Mouse (Mus musculus) MEL (cell line): ENCODE results near the gene Miga2. TPM values are rescaled to one million over a fixed set of nuclear protein-coding genes. Genes with fewer than 3 reads are reported as not detected.

Source experiments
- DNase-seq: peaks from one replicate; pipeline ENCODE4 v3.0.0; 2011; ENCODE audit warnings: low read depth, low spot score
- H3K27ac ChIP-seq: 2 replicates; pipeline ENCODE4 v1.5.1; 2012; ENCODE audit warnings: low read depth, mild to moderate bottlenecking, control low read depth, low read length, moderate library complexity; ENCODE audit not compliant: control insufficient read depth
- H3K27me3 ChIP-seq, 2 experiments: fragments of 150-350 bp in 1 of 2; sonication (generic) in 1 of 2; 2 replicates each; pipeline ENCODE4 v1.6.1; 2012; ENCODE audit warnings: low read length in 2 of 2, mild to moderate bottlenecking in 2 of 2, improper control_type of control experiment in 1 of 2, moderate library complexity in 1 of 2; ENCODE audit not compliant: insufficient read depth in 2 of 2, control insufficient read depth in 1 of 2
- H3K36me3 ChIP-seq, 2 experiments: 2 replicates each; pipeline ENCODE4 v1.6.1; 2012 to 2014; ENCODE audit warnings: low read length in 2 of 2, improper control_type of control experiment in 1 of 2, inconsistent platforms in 1 of 2, mild to moderate bottlenecking in 1 of 2; ENCODE audit not compliant: insufficient read depth in 2 of 2, control insufficient read depth in 1 of 2
- H3K4me1 ChIP-seq, 2 experiments: fragments of 150-350 bp in 1 of 2; sonication (generic) in 1 of 2; 2 replicates each; pipeline ENCODE4 v1.6.1; 2012; ENCODE audit warnings: low read length in 2 of 2, improper control_type of control experiment in 1 of 2, mild to moderate bottlenecking in 1 of 2; ENCODE audit not compliant: insufficient read depth in 2 of 2, control insufficient read depth in 1 of 2
- H3K4me3 ChIP-seq, 2 experiments: fragments of 150-350 bp in 1 of 2; sonication (generic) in 1 of 2; 2 replicates each; pipeline ENCODE4 v1.5.1; 2012; ENCODE audit warnings: low read depth in 2 of 2, low read length in 2 of 2, mild to moderate bottlenecking in 2 of 2, moderate library complexity in 2 of 2, control low read depth in 1 of 2, improper control_type of control experiment in 1 of 2; ENCODE audit not compliant: control insufficient read depth in 1 of 2, insufficient read depth in 1 of 2
- H3K79me2 ChIP-seq: 2 replicates; pipeline ENCODE4 v1.6.1; 2012; ENCODE audit warnings: mild to moderate bottlenecking, low read length, moderate library complexity; ENCODE audit not compliant: control insufficient read depth, poor library complexity, insufficient read depth
- H3K9ac ChIP-seq: 2 replicates; pipeline ENCODE4 v1.6.1; 2012; ENCODE audit warnings: low read depth, mild to moderate bottlenecking, control low read depth, low read length, moderate library complexity; ENCODE audit not compliant: control insufficient read depth, poor library complexity, severe bottlenecking
- H3K9me3 ChIP-seq: fragments of 150-350 bp; sonication (generic); replicated peaks from 2 replicates; pipeline ENCODE4 v1.6.1; 2012; ENCODE audit warnings: mild to moderate bottlenecking, low read length, improper control_type of control experiment, moderate library complexity; ENCODE audit not compliant: insufficient read depth
- CHD1 ChIP-seq: IDR thresholded peaks from 2 replicates; pipeline ENCODE4 v1.6.1; 2012; ENCODE audit warnings: low read depth, mild to moderate bottlenecking, inconsistent platforms, low read length, improper control_type of control experiment
- CTCF ChIP-seq, 3 experiments: IDR thresholded peaks in 2 of 3; conservative IDR thresholded peaks in 1 of 3; 2 replicates each; pipeline ENCODE4 v1.5.1; 2011 to 2012; ENCODE audit warnings: low read length in 3 of 3, low read depth in 2 of 3, mild to moderate bottlenecking in 2 of 3, improper control_type of control experiment in 1 of 3, inconsistent platforms in 1 of 3, mixed read lengths in 1 of 3, moderate library complexity in 1 of 3; ENCODE audit not compliant: control insufficient read depth in 1 of 3, insufficient read depth in 1 of 3, poor library complexity in 1 of 3, severe bottlenecking in 1 of 3
- EP300 ChIP-seq, 2 experiments: IDR thresholded peaks; 2 replicates each; pipeline ENCODE4 v1.6.1; 2011; ENCODE audit warnings: improper control_type of control experiment in 2 of 2, low read length in 2 of 2, low read depth in 1 of 2, mild to moderate bottlenecking in 1 of 2
- ETS1 ChIP-seq: IDR thresholded peaks from 2 replicates; pipeline ENCODE4 v1.6.1; 2012; ENCODE audit warnings: low read depth, mild to moderate bottlenecking, inconsistent platforms, low read length, improper control_type of control experiment, moderate library complexity
- GATA1 ChIP-seq: IDR thresholded peaks from 2 replicates; pipeline ENCODE4 v1.6.1; 2011; ENCODE audit warnings: low read depth, low read length, improper control_type of control experiment
- HCFC1 ChIP-seq: IDR thresholded peaks from 2 replicates; pipeline ENCODE4 v1.6.1; 2012; ENCODE audit warnings: low read depth, mild to moderate bottlenecking, inconsistent platforms, low read length, improper control_type of control experiment, moderate library complexity
- KAT2A ChIP-seq: conservative IDR thresholded peaks from 2 replicates; pipeline ENCODE4 v1.6.1; 2012; ENCODE audit warnings: low read depth, low read length, improper control_type of control experiment, inconsistent platforms
- MAFK ChIP-seq: IDR thresholded peaks from 2 replicates; pipeline ENCODE4 v1.6.1; 2011; ENCODE audit warnings: low read depth, mild to moderate bottlenecking, low read length, improper control_type of control experiment, borderline replicate concordance
- MAX ChIP-seq: IDR thresholded peaks from 2 replicates; pipeline ENCODE4 v1.6.1; 2011; ENCODE audit warnings: low read length, improper control_type of control experiment
- MAZ ChIP-seq: IDR thresholded peaks from 2 replicates; pipeline ENCODE4 v1.6.1; 2012; ENCODE audit warnings: low read depth, mild to moderate bottlenecking, inconsistent platforms, low read length, improper control_type of control experiment
- MXI1 ChIP-seq: IDR thresholded peaks from 2 replicates; pipeline ENCODE4 v1.6.1; 2011; ENCODE audit warnings: mild to moderate bottlenecking, low read depth, low read length, improper control_type of control experiment
- MYB ChIP-seq: IDR thresholded peaks from 2 replicates; pipeline ENCODE4 v1.6.1; 2011; ENCODE audit warnings: mild to moderate bottlenecking, low read depth, low read length, improper control_type of control experiment
- NELFE ChIP-seq: IDR thresholded peaks from 2 replicates; pipeline ENCODE4 v1.6.1; 2011; ENCODE audit warnings: low read depth, low read length, improper control_type of control experiment
- POLR2A ChIP-seq, 2 experiments: IDR thresholded peaks; 2 replicates each; pipeline ENCODE4 v1.6.1; 2011 to 2012; ENCODE audit warnings: low read length in 2 of 2, mild to moderate bottlenecking in 2 of 2, control low read depth in 1 of 2, improper control_type of control experiment in 1 of 2, low read depth in 1 of 2, moderate library complexity in 1 of 2; ENCODE audit not compliant: control insufficient read depth in 1 of 2, insufficient read depth in 1 of 2, poor library complexity in 1 of 2
- POLR2AphosphoS2 ChIP-seq: IDR thresholded peaks from 2 replicates; pipeline ENCODE4 v1.6.1; 2011; ENCODE audit warnings: low read length, improper control_type of control experiment
- POLR2AphosphoS5 ChIP-seq: IDR thresholded peaks from 2 replicates; pipeline ENCODE4 v1.6.1; 2012; ENCODE audit warnings: low read depth, borderline replicate concordance, mild to moderate bottlenecking, inconsistent platforms, low read length, moderate library complexity, mixed read lengths
- RCOR1 ChIP-seq: IDR thresholded peaks from 2 replicates; pipeline ENCODE4 v1.6.1; 2012; ENCODE audit warnings: low read depth, mild to moderate bottlenecking, inconsistent platforms, low read length, improper control_type of control experiment
- SMC3 ChIP-seq: IDR thresholded peaks from 2 replicates; pipeline ENCODE4 v1.6.1; 2011; ENCODE audit warnings: low read depth, low read length, improper control_type of control experiment
- TAL1 ChIP-seq: IDR thresholded peaks from 2 replicates; pipeline ENCODE4 v1.6.1; 2012; ENCODE audit warnings: mild to moderate bottlenecking, inconsistent platforms, low read length, moderate library complexity, mixed read lengths
- UBTF ChIP-seq: IDR thresholded peaks from 2 replicates; pipeline ENCODE4 v1.6.1; 2012; ENCODE audit warnings: low read depth, mild to moderate bottlenecking, inconsistent platforms, low read length, improper control_type of control experiment, moderate library complexity, borderline replicate concordance; ENCODE audit not compliant: insufficient read depth
- USF1 ChIP-seq: IDR thresholded peaks from 2 replicates; pipeline ENCODE4 v1.6.1; 2014; ENCODE audit warnings: low read depth, mild to moderate bottlenecking, inconsistent platforms, low read length, improper control_type of control experiment, moderate library complexity
- polyA plus RNA-seq, 2 experiments: library from polyadenylated mRNA; stranded (reverse) in 1 of 2; unstranded in 1 of 2; fragments of >175 nt in 1 of 2; fragments of >200 nt in 1 of 2; gene quantifications; 2 replicates each; pipeline versions ENCODE4 v1.2.1 to v1.2.4; 2012; ENCODE audit warnings: low replicate concordance in 2 of 2, low read depth in 1 of 2; ENCODE audit not compliant: insufficient read length in 2 of 2, insufficient read depth in 1 of 2, missing spikeins in 1 of 2
- total RNA-seq: library from RNA; depleted of rRNA; stranded (reverse); fragments of 300-350 nt; gene quantifications from 2 replicates; pipeline ENCODE4 v1.2.3, GENCODE M21; 2012

Gene Miga2
- total and polyA plus RNA-seq, 3 experiments, result 20.3 to 25.8 TPM; not detected in 1

GRCm38 (mm10) chr2:30336174-30336915 is 27.7 kb upstream of the Miga2 start:
- TF ChIP-seq GATA1 (no peak), MYB (no peak), USF1 (no peak), POLR2A (IDR thresholded peaks at IDR 0.05; ENCODE audit: control insufficient read depth in 1 of 2, insufficient read depth in 1 of 2, low read depth in 1 of 2, low read length in 2 of 2, poor library complexity in 1 of 2) (no peak), POLR2AphosphoS2 (no peak), POLR2AphosphoS5 (no peak), TAL1 (no peak), ETS1 (no peak), RCOR1 (no peak)
- TF ChIP-seq, all 39 proteins: peak for 0
- no peaks in the 10 kb centered on the region for H3K4me1 ChIP-seq
- no peak for DNase-seq

GRCm38 (mm10) chr2:30337179-30337578 is 26.9 kb upstream of the Miga2 start:
- no peak for DNase-seq
- Histone ChIP-seq H3K79me2 (no peaks in the 10 kb centered on the region), H3K27me3 (no peaks in the 10 kb centered on the region), H3K27ac (no peak overlapping the region), H3K36me3 (peaks cover 0 to 18% of the 10 kb centered on the region in 2 experiments; a peak in 2 of 4 replicates), H3K9ac (no peak overlapping the region), H3K4me3 (no peak overlapping the region), H3K4me1 (no peaks in the 10 kb centered on the region), H3K9me3 (no peaks in the 10 kb centered on the region)
- no peak for TF ChIP-seq POLR2AphosphoS2
- TF ChIP-seq CHD1, result no peak
- no peak for TF ChIP-seq NELFE
- TF ChIP-seq MXI1, result no peak
- TF ChIP-seq CTCF (IDR thresholded peaks at IDR 0.05 in 2 of 3, conservative IDR thresholded peaks at IDR 0.05 in 1 of 3; ENCODE audit: control insufficient read depth in 1 of 3, insufficient read depth in 1 of 3, low read depth in 2 of 3, low read length in 3 of 3, poor library complexity in 1 of 3, severe bottlenecking in 1 of 3), result no peak
- TF ChIP-seq MAZ, result no peak
- no peak for TF ChIP-seq SMC3
- TF ChIP-seq USF1, result no peak
- TF ChIP-seq UBTF, result no peak
- no peak for TF ChIP-seq MAFK
- no peak for TF ChIP-seq ETS1
- no peak for TF ChIP-seq RCOR1
- no peak for TF ChIP-seq HCFC1
- no peak for TF ChIP-seq MAX
- no peak for TF ChIP-seq EP300 (IDR thresholded peaks at IDR 0.05; ENCODE audit: low read depth in 1 of 2, low read length in 2 of 2)
- no peak for TF ChIP-seq KAT2A

More at GRCm38 (mm10) chr2:30336174-30336915, 27.7 kb upstream of the Miga2 start:
- Histone ChIP-seq H3K36me3 (peaks cover 0 to 18% of the 10 kb centered on the region in 2 experiments; a peak in 2 of 4 replicates), H3K9ac (no peak overlapping the region), H3K27ac (no peak overlapping the region), H3K79me2 (no peaks in the 10 kb centered on the region), H3K27me3 (no peaks in the 10 kb centered on the region), H3K9me3 (no peaks in the 10 kb centered on the region), H3K4me3 (no peak overlapping the region)
